Mouse (Mus musculus) lung, embryonic 14.5 days (tissue): Measurements from ENCODE around the gene Gk5. TPM values are rescaled to one million over a fixed set of nuclear protein-coding genes. Genes with fewer than 3 reads are reported as not detected.

Experiments used
- ATAC-seq: fragments of 200-750 bp; cut with Nextera tagmentation; 2 replicates; pipeline ENCODE4 v1.8.0; 2017; ENCODE audit warnings: mild to moderate bottlenecking, moderate TSS enrichment, moderate library complexity; ENCODE audit not compliant: insufficient read depth
- DNase-seq: peaks from one replicate; pipeline ENCODE4 v3.0.0-alpha.2; 2015
- H3K27ac ChIP-seq: fragments of 300-500 bp; sonication (generic); 2 replicates; pipeline ENCODE4 v1.5.1; 2014; ENCODE audit warnings: low read depth, mild to moderate bottlenecking, moderate library complexity
- H3K27me3 ChIP-seq: fragments of 300-500 bp; sonication (generic); 2 replicates; pipeline ENCODE4 v1.6.1; 2014; ENCODE audit warnings: low read length, control low read depth; ENCODE audit not compliant: insufficient read depth
- H3K36me3 ChIP-seq: fragments of 300-500 bp; sonication (generic); 2 replicates; pipeline ENCODE4 v1.6.1; 2014; ENCODE audit warnings: control low read depth; ENCODE audit not compliant: insufficient read depth
- H3K4me1 ChIP-seq: fragments of 300-500 bp; sonication (generic); 2 replicates; pipeline ENCODE4 v1.6.1; 2014; ENCODE audit warnings: antibody characterized with exemption, control low read depth; ENCODE audit not compliant: insufficient read depth
- H3K4me2 ChIP-seq: fragments of 300-500 bp; sonication (generic); 2 replicates; pipeline ENCODE4 v1.6.1; 2014; ENCODE audit warnings: mild to moderate bottlenecking
- H3K4me3 ChIP-seq: fragments of 300-500 bp; sonication (generic); 2 replicates; pipeline ENCODE4 v1.5.1; 2014; ENCODE audit warnings: low read depth, low read length
- H3K9ac ChIP-seq: fragments of 300-500 bp; sonication (generic); 2 replicates; pipeline ENCODE4 v1.6.1; 2014
- H3K9me3 ChIP-seq: fragments of 300-500 bp; sonication (generic); 2 replicates; pipeline ENCODE4 v1.6.1; 2016; ENCODE audit warnings: low read depth, low read length, control low read depth
- CTCF ChIP-seq: IDR thresholded peaks from 2 replicates; pipeline ENCODE4 v1.5.1; 2016; ENCODE audit warnings: antibody characterized with exemption, low read depth
- WGBS: fragments of 180-500 bp; shearing (Covaris S2); extraction: QIAGEN DNeasy Blood & Tissue Kit; methylation state at CpG from one replicate; pipeline ENCODE4 v1.1.7; 2014; 5-methylcytosine and 5-hydroxymethylcytosine counted together
- polyA plus RNA-seq: library from polyadenylated mRNA; unstranded; fragments of >200 nt; fragmentation: Nextera tagmentation; extraction: Ambion mirVana; gene quantifications from 2 replicates; pipeline ENCODE4 v1.2.1, GENCODE M21; 2014

Gene Gk5
- polyA plus RNA-seq, 1 experiment from 2014 or later = 5.2 TPM

DNA sequence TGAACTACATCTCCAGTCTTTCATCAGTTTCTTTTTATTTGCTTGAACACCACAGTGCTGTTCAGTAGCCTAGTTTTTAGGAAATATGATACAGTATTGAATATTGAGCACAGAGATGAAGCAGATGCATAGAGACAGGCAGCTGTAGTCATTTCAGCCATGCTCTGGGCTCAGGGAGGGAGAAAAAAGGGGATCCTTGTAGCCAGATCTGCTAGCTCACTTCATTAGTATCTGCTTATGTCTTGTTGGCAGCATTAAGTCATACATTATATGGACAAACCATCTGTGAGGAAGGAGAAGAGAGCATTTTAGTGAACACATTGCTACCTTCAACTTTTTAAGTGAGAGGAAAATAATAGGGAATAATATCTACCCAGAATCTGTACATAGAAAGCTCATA lies 101.3 kb downstream of the Gk5 start:
- no peak for TF ChIP-seq CTCF

DNA sequence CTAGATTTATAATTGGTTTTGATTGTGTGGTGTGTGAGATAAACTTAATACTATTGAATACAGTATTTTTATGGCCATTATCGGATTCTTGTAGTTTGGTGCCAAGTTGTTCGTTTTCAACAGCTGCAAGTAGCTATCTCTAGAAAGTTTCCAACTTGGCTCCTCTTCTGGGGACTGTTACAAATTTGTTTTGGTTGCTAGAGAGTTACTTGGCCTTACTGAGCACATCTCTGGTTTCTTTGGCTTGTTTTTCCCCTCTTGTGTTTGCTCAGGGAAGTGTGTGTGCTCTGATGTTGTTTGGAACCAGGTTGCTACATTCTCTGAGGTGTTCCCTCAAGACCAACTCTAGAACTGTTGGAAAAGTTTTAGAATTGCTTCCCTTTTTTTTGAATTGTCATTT lies 104.1 kb downstream of the Gk5 start:
- Histone ChIP-seq H3K9me3 (no peaks in the 10 kb centered on the region), H3K4me2 (no peak overlapping the region), H3K4me1 (no peaks in the 10 kb centered on the region), H3K9ac (no peak overlapping the region), H3K36me3 (no peaks in the 10 kb centered on the region), H3K27ac (no peak overlapping the region), H3K27me3 (no peaks in the 10 kb centered on the region), H3K4me3 (no peak overlapping the region)
- TF ChIP-seq CTCF = no peak
- ATAC-seq (no peak), DNase-seq (peak; percentile 19)
- WGBS = 68% methylated on average over 2 of the region's 2 CpGs

More for the DNA sequence above, 101.3 kb downstream of the Gk5 start:
- no peaks in the 10 kb centered on the region for H3K4me1 ChIP-seq
- H3K36me3 ChIP-seq = no peaks in the 10 kb centered on the region
- H3K4me2 ChIP-seq = no peak overlapping the region
- H3K27ac ChIP-seq = no peak overlapping the region
- H3K4me3 ChIP-seq = no peak overlapping the region
- ATAC-seq (no peak), DNase-seq (no peak)
- H3K27me3 ChIP-seq = no peaks in the 10 kb centered on the region
- H3K9ac ChIP-seq = no peak overlapping the region
- H3K9me3 ChIP-seq = no peaks in the 10 kb centered on the region

DNA sequence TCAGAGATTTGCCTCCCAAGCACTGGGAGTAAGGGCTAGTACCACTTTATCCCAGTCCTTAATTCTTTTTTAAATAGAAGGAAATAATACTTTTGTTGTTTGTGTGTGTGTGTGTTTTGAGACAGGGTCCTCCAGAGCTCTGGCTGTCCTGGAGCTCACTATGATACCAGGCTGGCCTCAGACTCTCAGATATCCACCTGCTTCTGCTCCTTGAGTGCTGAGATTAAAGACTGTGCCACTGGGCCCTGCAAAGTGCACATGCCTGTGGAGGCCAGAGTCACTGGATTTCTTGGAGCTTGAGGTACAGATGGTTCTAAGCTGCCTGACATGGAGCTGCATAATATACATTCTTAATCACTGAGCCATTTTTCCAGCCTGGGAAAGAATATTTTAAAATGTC lies 109.1 kb downstream of the Gk5 start:
- Histone ChIP-seq H3K4me2 (no peak overlapping the region), H3K4me1 (no peaks in the 10 kb centered on the region), H3K36me3 (no peaks in the 10 kb centered on the region), H3K9me3 (no peaks in the 10 kb centered on the region), H3K4me3 (no peak overlapping the region), H3K9ac (no peak overlapping the region), H3K27ac (no peak overlapping the region), H3K27me3 (no peaks in the 10 kb centered on the region)
- ATAC-seq = no peak
- no peak for DNase-seq
- TF ChIP-seq CTCF = no peak

DNA sequence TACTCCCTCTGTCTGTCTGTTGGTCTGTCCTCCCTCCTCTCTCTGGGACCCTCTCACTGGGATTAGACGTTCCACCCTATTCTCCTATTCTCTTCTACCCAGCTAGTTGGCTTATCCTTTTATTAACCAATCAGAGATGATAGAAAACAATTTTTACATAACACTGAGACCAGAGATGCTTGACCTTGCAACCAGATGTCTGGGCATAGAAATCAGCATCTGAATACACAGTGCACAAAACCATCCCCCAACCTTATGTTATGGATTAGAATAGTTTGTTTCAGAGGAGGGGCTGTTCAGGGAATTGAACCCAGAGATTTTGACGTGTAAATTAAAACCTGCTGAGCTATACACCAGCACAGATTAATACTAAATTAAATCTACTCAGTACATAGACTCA lies 111.1 kb downstream of the Gk5 start:
- H3K9me3 ChIP-seq = no peaks in the 10 kb centered on the region
- no peaks in the 10 kb centered on the region for H3K36me3 ChIP-seq
- 68% methylated on average over 2 of the region's 2 CpGs for WGBS
- no peak for DNase-seq
- no peak overlapping the region for H3K4me3 ChIP-seq
- H3K9ac ChIP-seq = no peak overlapping the region
- ATAC-seq = no peak
- H3K27me3 ChIP-seq = no peaks in the 10 kb centered on the region
- TF ChIP-seq CTCF = no peak
- no peaks in the 10 kb centered on the region for H3K4me1 ChIP-seq
- H3K27ac ChIP-seq = no peak overlapping the region
- no peak overlapping the region for H3K4me2 ChIP-seq

Other genes starting within 250 kb of the Gk5 start
- 21.1 and 22.7 TPM in 2 replicates for gene Xrn1, start 164.6 kb upstream of the Gk5 start, polyA plus RNA-seq
- gene Tfdp2, start 76.9 kb downstream of the Gk5 start, polyA plus RNA-seq = 49.1 and 51.8 TPM in 2 replicates
- gene Atp1b3, start 245.1 kb downstream of the Gk5 start, polyA plus RNA-seq = 181 and 185 TPM in 2 replicates